Mouse (Mus musculus) adrenal gland (tissue): ENCODE data around the gene Irf5.
"Not testable (repeated sequence)": the region's sequence is repeated elsewhere in the genome, so short reads cannot be mapped to it uniquely, and the experiment has no call there.

ENCODE experiments used
- intact Hi-C: fragments of 180-260 bp; cut with DNase I; formaldehyde crosslinking; loops from one replicate; pipeline ENCODE4 v1.15.1; 2025

The Irf5 gene

DNA sequence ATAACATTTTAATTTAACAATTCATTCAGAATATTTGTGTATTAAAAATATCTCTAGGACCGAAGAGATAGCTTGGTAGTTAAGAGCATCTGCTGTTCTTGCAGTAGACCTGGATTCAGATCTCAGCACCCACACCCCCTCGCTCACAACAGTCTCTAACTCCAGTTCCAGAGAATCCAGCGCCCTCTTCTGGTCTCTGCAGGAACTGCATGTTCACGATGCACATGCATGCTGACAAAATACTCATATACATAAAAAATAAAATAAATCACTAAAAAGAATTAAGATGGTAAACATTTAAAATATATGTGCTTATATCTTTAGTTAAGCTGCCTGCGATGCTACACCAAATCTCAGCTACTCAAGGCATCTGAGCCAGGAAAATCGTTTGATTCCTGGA lies 1.2 kb upstream of the Irf5 start:
- intact Hi-C loops: no loop called here

DNA sequence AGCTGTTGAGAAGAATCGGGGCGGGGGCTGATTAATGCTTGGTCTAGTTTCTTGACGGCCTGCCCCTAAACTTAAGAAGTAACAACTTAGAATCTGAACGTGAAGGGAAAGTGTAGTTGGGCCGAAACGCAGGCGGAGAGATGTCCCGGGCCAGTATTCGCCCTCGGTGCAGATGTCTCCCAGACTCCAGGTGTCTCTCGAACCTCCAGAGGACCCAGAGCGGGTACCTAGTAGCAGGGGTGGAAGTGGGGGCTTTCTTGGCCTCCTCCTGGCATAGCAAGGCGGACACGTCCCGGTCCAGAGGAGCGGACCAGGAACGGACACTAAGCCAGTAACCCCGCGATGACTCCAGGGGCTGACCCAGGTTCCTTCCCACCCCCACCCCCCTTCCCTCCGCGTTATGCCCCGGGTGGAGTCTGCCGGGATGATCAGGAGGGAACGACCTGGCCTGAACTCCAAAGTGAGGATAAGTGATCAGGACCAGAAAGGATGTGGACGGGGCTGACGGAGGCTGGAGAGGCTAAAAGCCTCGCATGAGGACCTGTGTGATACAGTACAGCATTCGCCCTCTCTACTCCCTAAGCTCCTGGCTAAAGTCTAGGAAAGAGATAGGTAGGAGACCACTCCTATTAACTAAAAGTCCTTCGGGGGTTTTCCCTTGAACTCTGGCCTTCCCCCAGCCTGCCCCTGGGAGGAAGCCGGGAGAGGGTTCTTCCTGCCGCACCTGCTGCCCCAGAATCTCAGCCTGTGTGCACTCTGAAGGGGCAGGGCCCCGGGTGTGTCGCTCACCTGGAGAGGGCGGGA lies 1.1 kb downstream of the Irf5 start:
- intact Hi-C loops: no loop called here

DNA sequence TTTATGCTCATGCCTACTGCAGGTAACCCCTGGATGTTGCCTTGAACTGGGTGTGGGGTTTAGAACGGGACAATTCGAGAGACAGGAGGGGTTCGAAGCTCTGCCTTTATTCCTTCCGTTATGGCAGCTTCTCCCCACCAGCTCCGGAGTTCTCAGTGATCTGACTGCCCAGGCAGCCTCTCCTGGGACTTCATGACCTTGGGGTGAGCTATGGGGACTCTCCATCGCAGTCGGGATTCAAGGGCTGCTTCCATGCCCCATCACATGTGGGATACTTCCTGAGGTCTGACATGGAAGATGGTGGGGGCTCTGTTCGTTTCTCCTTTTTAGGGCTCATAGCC lies 1.7 kb downstream of the Irf5 start:
- intact Hi-C loops: no loop called here

DNA sequence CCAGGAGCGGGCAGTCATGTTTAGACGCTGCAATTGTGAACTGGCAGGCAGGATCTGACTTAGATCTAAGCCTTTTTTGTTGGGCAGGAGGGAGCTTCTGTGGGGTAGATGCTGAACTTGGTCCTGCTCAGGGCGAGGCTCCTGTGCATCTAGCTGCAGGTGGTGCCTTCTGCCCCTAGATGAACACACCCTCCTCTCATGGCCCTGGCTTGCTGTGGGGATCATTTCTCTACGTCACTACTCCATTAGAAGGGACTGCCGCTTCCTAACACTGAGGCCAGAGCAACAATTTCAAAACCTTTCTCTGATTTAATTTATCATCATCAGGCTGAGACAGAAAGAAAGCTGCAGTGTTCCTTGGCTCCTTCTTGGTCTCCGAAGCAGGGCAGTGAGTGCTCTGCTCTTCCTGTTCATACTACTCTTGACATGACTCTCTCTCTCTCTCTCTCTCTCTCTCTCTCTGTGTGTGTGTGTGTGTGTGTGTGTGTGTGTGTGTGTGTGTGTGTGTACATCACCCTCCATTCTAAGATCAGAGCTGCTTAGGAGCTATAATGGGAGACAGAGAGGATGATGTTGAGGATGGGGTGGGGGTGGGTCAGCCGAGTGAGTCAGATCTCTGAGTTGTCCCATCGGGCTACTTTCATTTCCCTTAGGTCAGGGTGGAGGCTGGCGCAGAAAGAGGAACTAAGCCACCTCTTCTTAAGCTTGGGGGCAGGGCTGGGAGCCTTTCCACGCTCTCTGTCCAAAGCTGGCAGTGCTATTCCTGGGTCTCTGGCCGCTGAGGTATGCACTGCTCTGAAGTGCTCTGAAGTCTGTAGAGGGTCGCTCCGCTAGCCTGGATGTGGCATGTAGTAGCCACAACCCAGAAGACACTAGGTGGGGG lies 2.4 kb downstream of the Irf5 start:
- intact Hi-C loops: no loop called here

DNA sequence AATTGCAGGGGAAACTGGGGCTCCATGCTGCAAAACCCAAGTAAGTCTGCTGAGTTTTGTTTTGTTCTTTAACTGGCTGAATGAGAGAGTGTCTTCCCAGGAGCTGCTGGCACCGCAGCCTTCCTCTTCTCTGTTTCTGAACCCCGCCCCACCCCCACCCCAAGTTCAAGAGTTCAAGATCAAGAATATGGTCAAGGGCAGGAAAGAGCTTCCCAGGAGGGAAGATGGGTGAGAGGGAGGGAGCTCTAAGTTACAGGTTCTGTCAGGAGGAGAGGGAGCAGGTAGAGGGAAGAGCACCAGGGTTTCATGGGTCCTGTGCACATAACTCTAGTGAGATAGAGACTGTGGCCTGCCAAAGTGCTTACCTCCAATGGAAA lies 3.0 kb downstream of the Irf5 start:
- intact Hi-C loops: no loop called here

DNA sequence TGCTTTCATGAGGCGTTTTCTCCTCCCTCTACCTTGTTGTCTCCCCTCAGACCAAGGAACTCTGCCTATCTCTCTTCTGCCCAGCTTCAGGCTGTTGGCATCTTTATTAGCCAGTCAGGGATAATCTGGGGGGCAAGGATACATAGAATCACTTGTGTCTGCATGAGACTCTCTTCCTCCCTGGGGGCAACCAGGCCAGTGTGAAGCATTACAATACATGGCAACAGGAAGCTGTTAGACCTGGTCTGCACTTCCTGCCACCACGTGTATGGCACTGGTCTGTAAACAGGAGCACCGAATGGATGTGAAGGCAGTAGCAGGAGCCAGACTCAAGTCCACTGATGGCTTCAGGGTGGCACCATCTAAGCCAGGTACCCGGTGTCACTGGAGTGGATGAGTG lies 3.6 kb downstream of the Irf5 start:
- intact Hi-C loops: no loop called here

DNA sequence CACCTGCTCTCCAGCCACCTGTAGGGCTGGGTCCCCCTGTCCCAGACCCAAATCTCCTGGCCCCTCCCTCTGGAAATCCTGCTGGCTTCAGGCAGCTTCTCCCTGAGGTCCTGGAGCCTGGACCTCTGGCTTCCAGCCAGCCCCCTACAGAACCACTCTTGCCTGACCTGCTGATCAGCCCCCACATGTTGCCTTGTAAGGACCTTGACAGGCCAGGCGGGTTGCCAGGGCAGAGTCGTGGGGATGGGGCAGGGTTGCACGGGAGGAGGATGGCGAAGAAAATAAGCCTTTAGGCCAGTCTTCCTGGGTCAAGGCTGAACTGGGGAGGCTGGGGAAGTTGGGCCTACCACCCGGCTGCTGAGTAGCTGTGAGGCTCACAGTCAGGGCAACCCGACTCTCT lies 8.9 kb downstream of the Irf5 start:
- intact Hi-C loops: no loop called here

DNA sequence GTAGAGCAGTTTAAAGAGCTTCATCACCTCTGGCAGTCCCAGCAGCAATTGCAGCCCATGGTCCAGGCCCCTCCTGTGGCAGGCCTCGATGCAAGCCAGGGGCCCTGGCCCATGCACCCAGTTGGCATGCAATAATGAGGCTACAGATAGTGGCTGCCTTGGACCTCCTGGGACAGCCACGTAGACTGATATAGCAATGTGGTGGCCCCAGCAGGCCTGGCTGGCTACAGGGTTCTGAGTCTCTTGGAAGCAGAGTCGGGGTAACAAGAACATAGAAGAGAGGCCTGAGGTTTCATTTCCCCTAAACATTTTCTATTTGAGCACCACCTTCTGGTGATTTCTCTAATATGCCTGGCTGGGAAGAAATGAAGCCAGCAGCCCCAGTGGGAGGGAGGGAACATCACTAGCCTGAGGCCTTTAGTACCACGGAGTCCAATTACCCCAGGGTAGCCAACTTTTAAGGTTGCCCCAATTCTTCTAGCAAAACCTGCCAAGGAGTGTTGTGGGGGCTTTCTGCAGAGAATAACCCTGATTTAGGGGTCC lies 10.3 kb downstream of the Irf5 start:
- intact Hi-C loops: no loop called here

DNA sequence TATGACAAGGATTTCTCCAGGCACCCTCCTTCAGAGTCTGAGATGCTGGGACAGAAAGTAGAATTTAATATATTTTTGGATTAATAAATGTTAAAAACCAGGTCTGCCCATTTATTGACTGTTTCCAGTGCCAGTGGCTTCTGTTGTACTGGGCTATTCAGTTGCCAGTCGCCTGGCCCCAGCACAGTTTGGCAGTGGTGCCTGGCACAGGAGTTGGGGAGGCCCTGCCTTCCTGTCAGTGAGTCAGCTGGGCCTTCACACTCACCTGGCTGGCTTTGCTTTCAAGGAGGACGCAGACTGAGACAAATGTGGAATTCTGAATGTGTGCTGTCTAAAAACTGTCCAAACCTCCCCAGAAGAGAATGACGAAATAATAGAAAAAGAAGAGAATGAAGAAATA lies 10.8 kb downstream of the Irf5 start:
- intact Hi-C loops: no loop called here

DNA sequence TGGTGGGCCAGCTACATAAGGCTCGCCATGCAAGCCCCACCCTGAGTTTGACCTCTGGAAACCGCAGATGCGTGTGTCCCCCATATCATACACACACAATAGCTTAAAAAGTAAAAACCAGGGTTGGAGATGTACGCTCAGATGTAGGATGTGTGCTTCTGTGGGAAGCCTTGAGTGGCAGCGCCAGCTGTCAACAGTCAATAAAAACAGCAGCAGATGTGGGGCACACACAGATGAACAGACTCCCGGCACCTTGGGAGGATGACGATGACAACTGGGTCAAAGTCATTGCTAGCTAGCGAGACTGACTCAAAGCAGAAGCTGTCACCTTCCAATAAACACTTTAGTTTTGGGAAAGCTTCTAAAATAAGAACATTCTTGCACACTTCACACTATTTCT lies 13.1 kb downstream of the Irf5 start:
- intact Hi-C loops: no loop called here

DNA sequence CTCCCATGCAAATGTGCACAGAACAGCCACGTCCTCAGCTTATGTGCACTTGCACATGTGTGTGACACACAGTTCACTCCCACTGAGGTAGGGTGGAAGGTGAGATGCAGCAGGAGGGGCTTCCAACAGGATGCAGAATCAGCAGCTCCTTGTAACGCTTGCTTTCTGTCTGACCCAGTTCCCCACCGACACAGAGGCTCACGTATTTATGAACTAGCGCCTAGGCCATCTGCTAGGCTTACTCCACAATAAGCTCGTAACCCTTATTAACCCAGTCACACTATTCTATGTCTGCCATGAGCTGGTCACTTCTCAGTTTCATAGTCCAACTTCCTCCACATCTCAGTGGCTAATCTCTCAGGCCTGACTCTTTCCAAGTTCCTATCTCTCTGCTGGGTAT lies 13.8 kb downstream of the Irf5 start:
- intact Hi-C loops: no loop called here

DNA sequence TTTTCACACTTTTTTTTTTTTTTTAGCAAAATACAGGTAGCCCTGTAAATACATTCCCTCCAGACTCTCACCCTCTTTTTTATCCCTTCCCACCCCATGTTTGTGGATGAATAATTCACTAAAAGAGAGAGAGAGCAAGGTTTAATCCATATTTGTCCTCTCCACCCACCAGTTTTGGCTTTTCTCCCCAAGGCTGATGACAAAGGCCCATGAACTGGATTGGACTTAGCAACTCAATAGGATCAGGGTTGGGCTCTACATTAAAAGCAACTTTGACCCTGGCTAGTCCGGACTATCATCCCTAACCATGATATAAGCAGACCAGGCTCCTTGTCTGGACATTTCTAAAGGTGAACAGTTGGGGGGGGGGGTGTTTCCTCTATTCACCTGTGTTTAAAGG lies 14.5 kb downstream of the Irf5 start:
- intact Hi-C loops: no loop called here

DNA sequence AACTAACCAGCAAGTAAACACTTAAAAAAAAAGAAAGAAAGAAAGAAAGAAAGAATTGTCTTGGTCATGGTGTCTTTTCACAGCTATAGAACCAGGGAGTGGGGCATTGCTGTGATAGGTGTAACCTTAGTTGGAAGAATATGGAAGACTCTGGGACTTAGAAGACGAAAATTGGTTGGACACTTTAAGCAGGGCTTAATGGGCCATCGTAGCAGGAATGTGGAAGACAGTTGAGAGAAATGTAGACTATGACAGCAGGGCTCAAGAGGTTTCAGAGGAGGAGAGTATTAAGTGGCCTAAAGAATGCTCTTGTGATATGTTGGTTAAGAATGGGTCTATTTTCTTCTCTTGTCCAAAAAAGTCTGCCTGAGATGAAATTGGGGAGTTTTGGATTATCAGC lies 19.2 kb downstream of the Irf5 start:
- intact Hi-C loops: no loop called here

DNA sequence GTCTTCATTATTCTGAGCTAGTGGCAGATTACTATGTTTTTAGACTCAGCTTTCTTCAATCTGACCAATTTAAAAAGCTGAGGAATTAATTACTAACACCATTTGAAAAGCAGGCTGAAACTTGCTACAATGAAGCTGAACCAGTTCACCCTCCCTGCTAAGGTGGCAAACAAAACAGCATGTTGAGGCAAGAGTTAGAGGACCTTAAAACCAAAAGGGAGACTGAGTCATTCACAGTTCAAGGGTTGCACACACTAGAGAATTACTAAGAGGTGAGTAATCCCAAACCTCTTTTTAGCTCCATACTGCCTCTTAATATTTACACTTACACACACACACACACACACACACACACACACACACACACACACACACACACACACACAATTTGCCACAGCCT lies 21.2 kb downstream of the Irf5 start:
- intact Hi-C loops: no loop called here

DNA sequence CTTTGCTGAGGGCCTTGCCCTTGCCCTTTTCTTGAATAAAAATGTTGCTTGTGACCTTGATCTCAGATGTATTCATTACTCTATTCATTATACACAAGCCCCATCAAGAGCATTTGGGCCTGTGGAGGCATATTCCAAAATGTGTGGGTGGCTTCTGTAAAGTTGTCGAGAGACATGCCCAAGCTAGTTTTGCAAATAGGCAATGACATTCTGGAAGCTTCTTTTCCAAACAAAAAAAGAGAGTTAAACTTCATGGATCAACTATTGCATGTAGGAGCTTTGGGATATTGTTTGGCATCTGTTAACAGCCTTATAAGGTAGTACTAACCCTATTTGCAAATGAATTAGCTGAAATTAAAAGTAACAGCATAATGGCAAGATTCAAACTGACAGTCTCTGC lies 21.7 kb downstream of the Irf5 start:
- intact Hi-C loops: no loop called here

DNA sequence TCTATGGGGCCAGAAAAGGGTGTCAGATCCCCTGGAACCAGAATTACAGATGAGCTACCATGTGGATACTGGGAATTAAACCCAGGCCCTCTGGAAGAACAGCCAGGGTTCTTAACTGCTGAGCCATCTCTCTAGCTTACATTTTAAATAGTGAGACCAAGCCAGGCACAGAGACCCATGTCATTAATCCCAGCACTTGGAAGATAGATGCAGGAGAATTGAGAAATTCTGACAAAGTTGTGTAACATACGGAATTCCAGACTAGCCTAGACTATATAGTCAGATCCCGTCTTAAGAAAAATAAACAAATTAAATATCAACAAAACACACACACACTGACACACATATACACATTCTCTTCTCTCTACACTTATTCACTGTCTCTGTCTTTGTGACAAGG lies 26.1 kb downstream of the Irf5 start:
- intact Hi-C loops: no loop called here

DNA sequence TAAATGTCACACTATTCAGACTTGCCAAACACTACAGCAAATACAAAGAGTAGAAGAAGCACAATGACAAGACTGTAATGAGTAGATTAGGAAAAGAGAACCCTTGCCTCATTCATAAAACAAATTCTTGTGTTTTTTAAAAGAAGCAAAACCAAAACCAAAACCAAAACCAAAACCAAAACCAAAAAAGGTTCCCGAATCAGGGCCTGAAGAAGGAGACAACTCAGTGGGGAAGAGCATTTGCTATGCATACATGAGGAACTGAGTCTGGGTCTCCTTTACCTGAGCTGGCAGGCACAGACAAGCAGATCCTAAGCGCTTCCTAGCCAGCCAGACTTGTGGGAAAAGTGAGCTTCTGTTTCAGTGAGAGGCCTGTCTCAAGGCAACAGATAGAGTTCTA lies 30.7 kb downstream of the Irf5 start:
- intact Hi-C loops: no loop called here

DNA sequence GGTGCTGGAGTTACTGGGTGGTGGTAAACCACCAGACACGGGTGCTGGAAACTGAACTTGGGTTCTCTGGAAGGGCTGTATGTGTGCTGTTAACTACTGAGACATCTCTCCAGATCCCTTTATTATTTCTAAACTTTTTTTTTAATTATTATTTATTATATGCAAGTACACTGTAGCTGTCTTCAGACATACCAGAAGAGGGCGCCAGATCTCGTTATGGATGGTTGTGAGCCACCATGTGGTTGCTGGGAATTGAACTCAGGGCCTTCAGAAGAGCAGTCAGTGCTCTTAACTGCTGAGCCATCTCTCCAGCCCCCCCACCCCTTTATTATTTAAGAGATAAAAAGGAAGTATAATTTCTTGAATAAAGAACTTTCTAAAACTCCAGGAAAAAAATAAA lies 50.0 kb downstream of the Irf5 start:
- intact Hi-C loops: not testable (repeated sequence)

DNA sequence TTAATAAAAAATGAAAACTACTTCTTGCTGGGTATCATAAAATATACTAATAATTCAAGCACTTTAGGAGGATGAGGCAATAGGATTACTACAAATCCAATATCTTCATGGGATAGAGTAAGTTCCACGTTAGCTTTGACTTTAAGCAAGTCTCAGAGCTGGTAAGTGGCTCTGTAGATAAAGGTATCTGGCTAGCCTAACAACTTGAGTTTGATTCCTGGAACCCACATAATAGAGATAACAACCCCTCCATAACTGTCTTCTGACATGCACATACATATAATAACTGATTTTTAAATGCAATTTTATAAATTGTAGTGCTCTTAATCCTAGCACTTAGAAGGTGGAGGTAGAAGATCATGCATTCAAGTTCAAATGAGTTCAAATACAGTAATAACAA lies 54.3 kb downstream of the Irf5 start:
- intact Hi-C loops: no loop called here

DNA sequence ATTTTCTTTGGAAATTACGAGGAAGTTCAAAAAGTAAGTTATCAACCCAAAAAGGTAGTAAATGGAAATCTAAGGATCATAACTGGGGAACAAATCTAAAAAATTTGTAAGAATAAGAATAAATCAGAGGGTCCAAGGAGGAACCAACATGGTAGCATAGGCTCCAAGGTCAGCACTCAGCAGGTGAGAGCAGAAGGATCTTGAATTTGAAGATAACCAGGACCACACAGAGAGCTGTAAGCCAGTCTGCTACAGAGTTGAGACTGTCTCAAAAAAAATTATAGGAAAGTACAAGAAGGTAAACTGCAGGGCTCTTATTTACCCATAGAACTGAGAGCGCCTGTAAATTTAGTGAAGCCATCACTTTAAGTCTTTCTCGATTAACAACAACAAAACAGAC lies 54.8 kb downstream of the Irf5 start:
- intact Hi-C loops: no loop called here
